Mouse (Mus musculus): ENCODE measurements at regions not wholly inside any gene's neighbourhood (a gene's known extent, or its start where the extent isn't known, plus 50 kb on each side); places are given as distances from the start of the nearest gene placed in this dataset.

DNA sequence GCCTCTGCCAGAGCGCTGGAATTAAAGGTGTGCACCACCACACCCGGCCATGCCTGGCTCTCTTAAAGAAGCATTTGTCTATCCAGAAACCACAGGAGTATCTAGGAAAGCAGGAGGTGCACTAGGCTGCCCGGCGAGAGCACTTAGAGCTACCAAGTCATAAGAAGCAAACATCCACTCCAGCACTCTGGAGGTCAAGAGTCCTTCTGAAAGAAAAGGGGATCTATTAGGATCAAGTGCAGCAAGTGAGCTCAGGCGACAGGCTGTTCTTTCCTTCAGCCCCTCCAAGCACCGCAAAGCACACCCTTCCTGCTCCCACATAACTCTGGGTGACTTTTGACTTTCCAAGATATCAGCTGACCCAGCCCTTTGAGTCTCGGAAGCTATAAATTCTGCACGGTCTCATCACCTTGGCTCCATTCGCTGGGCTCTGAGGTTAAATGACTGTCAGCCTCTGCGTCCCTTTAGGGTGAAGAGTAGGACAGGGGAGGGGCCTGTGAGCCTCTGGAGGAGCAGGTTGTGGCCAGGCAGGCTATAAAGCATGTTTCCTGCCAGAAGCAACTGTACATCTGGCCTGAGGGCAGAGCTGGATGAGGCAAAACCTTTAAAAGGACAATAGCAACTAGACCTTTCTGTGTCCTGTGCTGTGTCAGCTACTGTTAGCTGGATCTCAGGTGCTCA is 58.9 kb upstream of the Slc24a4 start:
- WGBS, result 85% methylated on average over 10 of the region's 10 CpGs

DNA sequence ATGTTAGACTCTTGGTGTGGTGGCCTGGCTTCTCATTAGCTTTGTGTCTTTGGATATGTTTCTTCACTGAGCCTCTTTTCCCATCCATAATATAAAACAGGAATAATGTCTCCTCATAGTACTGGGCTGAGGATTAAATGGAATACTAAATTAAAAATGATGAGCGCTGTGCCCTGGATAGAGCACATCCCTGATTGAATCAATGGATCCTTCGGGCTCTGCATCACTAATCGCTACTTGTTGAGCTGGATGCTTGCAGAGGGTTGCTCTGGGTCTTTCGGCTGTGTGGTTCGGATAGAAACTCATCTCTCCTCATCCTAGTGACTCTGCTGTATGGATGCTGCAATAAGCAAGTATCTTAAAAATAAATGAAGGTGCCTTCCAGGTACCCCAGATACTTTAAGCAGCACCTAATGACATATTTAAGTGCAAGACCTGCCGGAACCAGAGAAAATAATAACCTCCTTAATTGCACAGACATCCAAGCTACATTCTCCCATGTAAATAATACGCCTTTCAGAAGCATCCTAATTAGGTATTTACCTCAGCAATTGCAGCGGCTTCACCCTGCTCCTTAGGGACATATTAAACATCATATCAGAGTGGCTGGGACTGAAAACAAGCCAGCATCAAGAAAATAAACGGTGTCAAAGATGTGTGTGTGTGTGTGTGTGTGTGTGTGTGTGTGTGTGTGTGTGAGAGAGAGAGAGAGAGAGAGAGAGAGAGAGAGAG is 56.5 kb upstream of the Slc24a4 start:
- WGBS, result 62% methylated on average over 9 of the region's 9 CpGs
- H3K27me3 ChIP-seq (replicated peaks; ENCODE audit: control insufficient read depth, insufficient read depth, low read length), result no peaks in the 10 kb centered on the region
- no peak for DNase-seq (ENCODE audit: low spot score)
- H3K36me3 ChIP-seq (ENCODE audit: control insufficient read depth, insufficient read depth, low read length), result no peaks in the 10 kb centered on the region
- ATAC-seq, result no peak
- no peak overlapping the region for H3K4me2 ChIP-seq (ENCODE audit: low read length)
- H3K4me3 ChIP-seq (ENCODE audit: low read depth, low read length), result no peak overlapping the region
- H3K9ac ChIP-seq (ENCODE audit: low read length), result no peak overlapping the region
- H3K9me3 ChIP-seq (replicated peaks; ENCODE audit: control insufficient read depth, low read length), result no peaks in the 10 kb centered on the region
- H3K4me1 ChIP-seq (ENCODE audit: control insufficient read depth, insufficient read depth, low read length), result no peaks in the 10 kb centered on the region
- H3K27ac ChIP-seq (ENCODE audit: low read depth, low read length), result no peak overlapping the region

More for the DNA sequence above, 58.9 kb upstream of the Slc24a4 start:
- no peak overlapping the region for H3K9ac ChIP-seq (ENCODE audit: low read length)
- DNase-seq (ENCODE audit: low spot score), result no peak
- H3K4me2 ChIP-seq (ENCODE audit: low read length), result no peak overlapping the region
- peaks cover 2% of the 10 kb centered on the region; the same call in 1 of the 2 replicates for H3K4me1 ChIP-seq (ENCODE audit: control insufficient read depth, insufficient read depth, low read length)
- H3K27ac ChIP-seq (ENCODE audit: low read depth, low read length), result no peak overlapping the region
- H3K36me3 ChIP-seq (ENCODE audit: control insufficient read depth, insufficient read depth, low read length), result no peaks in the 10 kb centered on the region
- no peaks in the 10 kb centered on the region for H3K27me3 ChIP-seq (replicated peaks; ENCODE audit: control insufficient read depth, insufficient read depth, low read length)
- ATAC-seq, result no peak
- H3K9me3 ChIP-seq (replicated peaks; ENCODE audit: control insufficient read depth, low read length), result no peaks in the 10 kb centered on the region
- H3K4me3 ChIP-seq (ENCODE audit: low read depth, low read length), result no peak overlapping the region

DNA sequence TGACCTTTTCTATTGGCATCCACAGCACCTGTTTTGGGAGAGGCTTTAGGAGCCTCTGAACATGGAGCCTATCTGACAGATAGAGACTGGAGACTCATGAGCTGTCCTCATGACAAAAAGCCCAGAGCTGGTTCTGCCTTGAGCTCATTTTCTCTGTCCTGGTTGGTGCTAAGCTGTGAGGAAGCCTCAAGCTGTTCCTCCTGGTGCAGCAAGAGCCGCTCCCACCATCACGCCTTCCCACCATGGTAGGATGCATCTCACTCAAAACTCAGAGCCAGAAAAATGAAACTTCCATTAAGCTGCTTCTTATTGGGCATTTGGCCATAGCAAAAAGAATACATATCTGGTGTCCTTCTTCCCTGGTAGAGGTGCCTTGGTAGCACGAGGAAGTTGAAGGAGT is 55.0 kb upstream of the Slc24a4 start:
- H3K9me3 ChIP-seq (replicated peaks; ENCODE audit: control insufficient read depth, low read length), result no peaks in the 10 kb centered on the region
- H3K27ac ChIP-seq (ENCODE audit: low read depth, low read length), result no peak overlapping the region
- no peaks in the 10 kb centered on the region for H3K36me3 ChIP-seq (ENCODE audit: control insufficient read depth, insufficient read depth, low read length)
- DNase-seq (ENCODE audit: low spot score), result no peak
- no peak overlapping the region for H3K4me2 ChIP-seq (ENCODE audit: low read length)
- 94% methylated on average over 3 of the region's 3 CpGs for WGBS
- no peak for ATAC-seq
- no peak overlapping the region for H3K4me3 ChIP-seq (ENCODE audit: low read depth, low read length)
- H3K27me3 ChIP-seq (replicated peaks; ENCODE audit: control insufficient read depth, insufficient read depth, low read length), result no peaks in the 10 kb centered on the region
- no peaks in the 10 kb centered on the region for H3K4me1 ChIP-seq (ENCODE audit: control insufficient read depth, insufficient read depth, low read length)
- no peak overlapping the region for H3K9ac ChIP-seq (ENCODE audit: low read length)

DNA sequence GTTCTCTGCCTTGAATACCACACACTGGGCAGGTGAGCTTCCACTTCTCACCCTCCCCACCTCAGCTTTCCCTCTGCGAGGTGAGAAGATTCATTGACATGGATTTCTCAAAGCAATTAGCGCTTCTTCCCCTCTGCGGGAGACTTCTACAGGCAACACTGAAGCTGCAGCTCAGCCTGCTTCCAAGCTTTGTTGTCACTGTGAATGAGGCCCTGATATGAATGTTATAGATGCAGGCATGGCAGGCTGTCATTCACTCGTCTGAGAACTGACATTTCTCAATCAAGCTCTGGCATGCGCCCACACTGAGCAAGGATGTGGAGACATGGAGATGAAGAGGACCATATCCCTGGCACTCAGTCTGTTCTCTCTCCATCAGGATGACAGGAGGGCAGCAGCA is 52.2 kb upstream of the Slc24a4 start:
- DNase-seq (ENCODE audit: low spot score), result peak; percentile 22
- H3K4me2 ChIP-seq (ENCODE audit: low read length), result no peak overlapping the region
- H3K4me3 ChIP-seq (ENCODE audit: low read depth, low read length), result no peak overlapping the region
- H3K27ac ChIP-seq (ENCODE audit: low read depth, low read length), result no peak overlapping the region
- WGBS, result 66% methylated on average over 5 of the region's 5 CpGs
- ATAC-seq, result no peak
- H3K4me1 ChIP-seq (ENCODE audit: control insufficient read depth, insufficient read depth, low read length), result no peaks in the 10 kb centered on the region
- H3K36me3 ChIP-seq (ENCODE audit: control insufficient read depth, insufficient read depth, low read length), result no peaks in the 10 kb centered on the region
- H3K9me3 ChIP-seq (replicated peaks; ENCODE audit: control insufficient read depth, low read length), result no peaks in the 10 kb centered on the region
- no peak overlapping the region for H3K9ac ChIP-seq (ENCODE audit: low read length)
- H3K27me3 ChIP-seq (replicated peaks; ENCODE audit: control insufficient read depth, insufficient read depth, low read length), result no peaks in the 10 kb centered on the region

Data from forebrain, embryonic 14.5 days (tissue).